Mouse (Mus musculus) retina, embryonic 14.5 days (tissue): ENCODE results near the gene Chst3.
"Not testable (repeated sequence)": the region's sequence is repeated elsewhere in the genome, so short reads cannot be mapped to it uniquely, and the experiment has no call there.

Experiments used
- DNase-seq: peaks from one replicate; pipeline ENCODE4 v3.0.0-alpha.2; 2015; ENCODE audit warnings: low spot score

The Chst3 gene

DNA sequence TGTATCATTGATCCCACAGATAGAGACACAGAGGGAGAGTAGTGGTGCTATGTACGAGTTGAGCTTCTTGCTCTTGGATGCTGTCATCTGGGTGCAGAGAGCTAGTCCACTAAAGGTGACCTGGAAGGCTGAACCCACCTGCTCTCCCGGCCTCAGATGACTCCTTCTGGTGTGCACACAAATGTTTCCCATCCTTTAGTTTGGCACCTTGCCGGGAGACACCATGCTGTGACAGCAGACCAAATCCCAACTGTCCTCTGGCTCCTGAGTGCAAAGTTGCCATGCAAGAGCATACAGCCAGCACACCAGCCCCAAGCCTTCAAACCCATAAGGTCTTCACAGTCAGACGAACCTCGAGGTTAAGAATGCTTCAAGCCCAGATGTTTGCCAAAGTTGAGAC lies 22.1 kb downstream of the Chst3 start:
- DNase-seq, result no peak

DNA sequence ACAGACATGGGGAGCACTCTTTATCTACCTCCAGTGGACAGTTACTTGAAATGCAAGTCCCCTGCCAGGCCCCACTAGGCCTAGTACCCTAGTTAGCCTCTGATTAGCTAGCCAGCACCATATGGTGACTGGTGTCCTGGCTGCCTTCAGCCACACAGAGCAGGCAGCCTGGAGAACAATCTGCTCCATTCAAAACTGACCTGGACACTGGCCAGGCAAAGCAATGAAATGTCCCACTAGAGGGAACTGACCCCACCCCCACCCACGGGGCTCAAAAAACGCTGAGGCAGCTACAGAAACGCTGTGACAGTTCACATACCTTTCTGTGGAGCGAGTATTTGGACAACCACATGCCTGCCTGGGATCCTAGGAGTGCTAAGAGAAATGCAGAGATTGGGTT lies 24.0 kb downstream of the Chst3 start:
- peak; percentile 61 for DNase-seq

GRCm38 (mm10) chr10:60193532-60194423 lies 25.3 kb downstream of the Chst3 start:
- DNase-seq, result peak; percentile 89

DNA sequence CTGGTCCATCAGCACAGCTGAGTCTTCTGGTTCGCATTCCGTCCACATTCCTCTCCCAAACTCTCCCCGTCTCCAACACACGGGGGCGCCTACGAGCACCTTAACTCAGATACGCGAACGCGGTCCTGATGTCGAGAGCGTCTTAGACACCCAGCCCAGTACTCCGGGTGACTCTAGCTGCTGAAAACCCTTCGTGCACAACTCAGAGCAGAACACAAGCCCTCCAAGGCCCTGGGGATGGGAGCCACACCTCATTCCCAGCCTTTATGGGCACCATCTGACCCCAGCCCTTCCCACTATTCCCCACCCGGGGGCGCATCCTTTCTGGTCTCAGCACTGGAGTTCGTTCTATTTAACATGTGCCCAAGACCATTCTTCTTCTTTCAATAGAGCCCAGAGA lies 27.3 kb downstream of the Chst3 start:
- peak; percentile 88 for DNase-seq

GRCm38 (mm10) chr10:60189534-60190186 lies 29.4 kb downstream of the Chst3 start:
- no peak for DNase-seq

- no peak for DNase-seq
Observed at GRCm38 (mm10) chr10:60186191-60186945, 32.7 kb downstream of the Chst3 start.

GRCm38 (mm10) chr10:60185023-60185709 lies 33.9 kb downstream of the Chst3 start:
- no peak for DNase-seq

DNA sequence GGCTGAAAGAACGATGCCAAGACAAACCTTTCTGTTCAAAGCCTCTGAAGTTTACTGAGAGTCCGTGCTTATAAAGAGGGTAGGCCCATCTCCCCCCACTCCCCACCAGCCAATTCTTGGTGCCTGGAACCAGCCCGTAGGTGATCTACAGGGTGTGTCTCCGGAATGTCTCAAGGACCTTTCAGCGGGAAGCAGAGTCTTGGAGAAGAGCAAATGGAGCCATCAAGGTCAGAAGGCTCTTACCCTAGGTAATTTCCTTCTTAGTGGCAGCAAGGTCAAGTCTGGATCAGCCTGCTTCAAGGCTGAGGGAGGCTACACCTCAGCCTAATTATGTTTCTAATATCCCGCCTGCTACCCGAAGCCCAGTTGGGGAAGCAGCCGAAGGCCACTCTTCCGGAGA lies 43.8 kb downstream of the Chst3 start:
- DNase-seq, result not testable (repeated sequence)

DNA sequence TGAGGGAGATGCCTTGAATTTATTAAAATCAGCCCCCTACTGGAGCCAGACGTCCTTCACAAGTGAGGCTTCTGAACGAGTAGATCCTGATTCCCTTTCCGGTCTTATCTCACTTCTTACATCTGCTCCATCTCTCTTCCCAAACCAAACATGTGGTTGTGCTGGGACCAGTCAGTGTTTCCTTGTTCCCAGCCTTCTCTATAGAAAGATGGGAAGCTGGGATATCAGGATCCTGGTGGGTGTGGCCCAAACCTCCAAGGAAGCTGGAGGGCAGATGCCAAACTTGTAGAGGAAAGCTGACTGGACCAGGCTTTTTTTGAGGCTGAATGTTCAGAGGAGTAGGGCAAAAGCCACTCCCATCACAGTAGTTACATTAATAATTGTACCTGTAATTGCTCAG lies 44.6 kb downstream of the Chst3 start:
- no peak for DNase-seq

DNA sequence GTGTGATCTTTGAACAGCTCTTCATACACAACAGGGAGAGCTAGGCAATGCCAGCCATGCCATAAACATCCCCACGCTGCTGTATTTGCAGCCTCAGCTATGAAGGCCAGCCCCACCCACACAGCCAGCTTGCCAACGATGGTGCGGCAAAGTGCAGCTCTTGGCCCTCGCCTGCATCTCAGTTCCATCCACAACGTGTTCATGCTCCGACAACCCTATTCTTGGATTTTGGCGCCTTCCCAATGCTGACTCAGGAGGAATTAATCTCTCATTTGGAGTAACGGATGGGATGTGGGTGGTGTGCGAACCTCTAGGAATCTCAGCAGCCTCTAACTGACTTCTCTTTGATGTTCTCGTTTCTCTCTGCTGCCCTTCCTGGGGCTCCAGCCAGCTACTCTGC lies 46.0 kb downstream of the Chst3 start:
- no peak for DNase-seq

DNA sequence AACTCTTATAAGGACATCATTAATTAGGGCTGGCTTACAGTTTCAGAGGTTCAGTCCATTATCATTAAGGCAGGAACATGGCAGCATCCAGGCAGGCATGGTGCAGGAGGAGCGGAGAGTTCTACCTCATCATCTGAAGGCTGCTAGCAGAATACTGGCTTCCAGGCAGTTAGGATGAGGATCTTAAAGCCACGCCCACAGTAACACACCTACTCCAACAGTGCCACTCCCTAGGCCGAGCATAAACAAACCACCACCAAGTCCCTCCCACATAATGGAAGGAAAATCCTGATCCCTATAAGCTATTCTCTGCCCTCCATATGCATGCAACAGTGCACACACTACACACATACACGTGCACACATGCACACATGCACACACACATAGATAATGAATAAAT lies 46.8 kb downstream of the Chst3 start:
- no peak for DNase-seq

- no peak for DNase-seq
Observed at GRCm38 (mm10) chr10:60171368-60171767, 47.7 kb downstream of the Chst3 start.

GRCm38 (mm10) chr10:60170326-60171089 lies 48.6 kb downstream of the Chst3 start:
- DNase-seq, result no peak

- DNase-seq, result no peak
Observed at GRCm38 (mm10) chr10:60168960-60169359, 50.1 kb downstream of the Chst3 start.

DNA sequence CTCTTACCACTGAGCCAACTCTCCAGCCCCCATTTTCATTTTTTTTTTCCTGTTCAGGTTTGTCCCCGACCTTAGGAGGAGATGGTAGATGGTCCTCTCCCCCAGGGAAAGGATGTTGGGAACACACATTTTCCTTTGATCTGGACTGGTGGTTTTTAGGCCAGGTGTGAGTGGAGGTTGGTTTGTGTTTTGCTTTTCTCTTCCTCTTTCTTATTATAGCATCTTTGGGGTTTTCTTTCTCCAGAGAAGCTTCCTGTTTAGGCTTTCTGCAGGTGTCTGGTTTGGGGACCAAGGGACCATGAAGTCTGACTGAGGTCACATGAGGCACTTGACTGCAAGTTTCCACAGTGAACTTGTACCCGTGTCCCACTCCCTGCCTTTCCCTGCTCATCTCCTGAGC lies 50.8 kb downstream of the Chst3 start:
- no peak for DNase-seq

GRCm38 (mm10) chr10:60166068-60166467 lies 53.0 kb downstream of the Chst3 start:
- DNase-seq, result no peak

DNA sequence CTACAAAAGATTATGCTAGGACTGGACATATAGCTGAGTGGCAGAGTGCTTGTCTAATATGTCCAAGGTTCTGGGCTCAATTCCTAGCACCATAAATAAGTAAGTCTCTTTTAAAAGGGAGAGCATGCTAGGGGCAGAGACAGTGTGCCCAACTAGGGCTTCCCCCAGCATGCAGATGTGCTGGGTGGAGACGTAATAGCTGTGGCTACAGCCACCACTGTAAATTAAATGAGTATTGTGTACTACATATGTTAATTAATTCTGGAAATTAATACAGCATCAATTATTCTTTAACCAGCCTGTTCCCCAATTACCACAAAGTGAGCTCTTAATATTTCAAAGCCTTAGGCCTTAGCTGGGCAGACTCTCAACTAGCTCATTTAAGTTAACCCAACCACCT lies 54.2 kb downstream of the Chst3 start:
- DNase-seq, result no peak

GRCm38 (mm10) chr10:60162973-60163255 lies 56.1 kb downstream of the Chst3 start:
- DNase-seq, result no peak

GRCm38 (mm10) chr10:60162184-60162972 lies 56.7 kb downstream of the Chst3 start:
- not testable (repeated sequence) for DNase-seq

- not testable (repeated sequence) for DNase-seq
Observed at GRCm38 (mm10) chr10:60161397-60161796, 57.7 kb downstream of the Chst3 start.

DNA sequence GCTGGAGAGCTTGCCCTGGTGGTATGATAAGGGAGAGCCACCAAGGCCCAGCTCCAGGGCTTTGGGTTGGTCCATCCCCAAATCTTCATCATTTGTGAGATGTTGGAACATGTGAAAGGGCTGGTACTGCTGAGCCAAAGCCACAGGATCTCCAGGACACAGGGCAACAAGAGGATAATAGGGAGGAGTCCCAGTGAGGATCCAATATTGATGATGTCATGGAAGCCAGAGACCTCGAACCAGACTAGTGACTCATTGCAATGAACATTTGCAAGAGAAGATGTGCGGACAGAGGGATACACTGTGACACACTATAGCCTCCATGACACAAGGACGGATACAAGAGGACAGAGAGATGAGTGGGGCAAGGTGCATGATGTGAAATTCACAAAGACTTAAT lies 60.9 kb downstream of the Chst3 start:
- no peak for DNase-seq
